Mouse (Mus musculus): ENCODE measurements at regions not wholly inside any gene's neighbourhood (a gene's known extent, or its start where the extent isn't known, plus 50 kb on each side); places are given as distances from the start of the nearest gene placed in this dataset.
A peak's percentile ranks its signal among the peaks of the same experiment; 100 is the strongest.

- H3K36me3 ChIP-seq (ENCODE audit: insufficient read depth, low read length) = no peaks in the 10 kb centered on the region
- no peak overlapping the region for H3K4me2 ChIP-seq (ENCODE audit: low read length)
- no peak for TF ChIP-seq CTCF (IDR thresholded peaks at IDR 0.05; ENCODE audit: low read depth)
- ATAC-seq (replicated peaks; ENCODE audit: low FRiP score, low read depth) = no peak
- DNase-seq (ENCODE audit: low spot score) = no peak
- H3K27ac ChIP-seq = no peak overlapping the region
- H3K4me3 ChIP-seq (replicated peaks; ENCODE audit: low read depth, low read length) = no peak overlapping the region
- WGBS = 66% methylated on average over 6 of the region's 6 CpGs
- H3K27me3 ChIP-seq (ENCODE audit: insufficient read depth, low read length) = no peaks in the 10 kb centered on the region
- no peaks in the 10 kb centered on the region for H3K4me1 ChIP-seq (replicated peaks; ENCODE audit: insufficient read depth, low read length)
- H3K9ac ChIP-seq (ENCODE audit: low read depth, low read length) = no peak overlapping the region
- H3K9me3 ChIP-seq (replicated peaks; ENCODE audit: low read length) = no peaks in the 10 kb centered on the region
Observed at GRCm38 (mm10) chr5:97602176-97602575, 145.4 kb upstream of the Gk2 start.

GRCm38 (mm10) chr5:97601384-97601783 lies 144.6 kb upstream of the Gk2 start:
- DNase-seq (ENCODE audit: low spot score) (peak; percentile 10), ATAC-seq (replicated peaks; ENCODE audit: low FRiP score, low read depth) (no peak)
- H3K9ac ChIP-seq (ENCODE audit: low read depth, low read length) = no peak overlapping the region
- WGBS = 44% methylated on average over 2 of the region's 2 CpGs
- H3K27ac ChIP-seq = no peak overlapping the region
- H3K4me1 ChIP-seq (replicated peaks; ENCODE audit: insufficient read depth, low read length) = no peaks in the 10 kb centered on the region
- H3K4me2 ChIP-seq (ENCODE audit: low read length) = no peak overlapping the region
- H3K36me3 ChIP-seq (ENCODE audit: insufficient read depth, low read length) = no peaks in the 10 kb centered on the region
- TF ChIP-seq CTCF (IDR thresholded peaks at IDR 0.05; ENCODE audit: low read depth) = no peak
- H3K9me3 ChIP-seq (replicated peaks; ENCODE audit: low read length) = no peaks in the 10 kb centered on the region
- no peak overlapping the region for H3K4me3 ChIP-seq (replicated peaks; ENCODE audit: low read depth, low read length)
- no peaks in the 10 kb centered on the region for H3K27me3 ChIP-seq (ENCODE audit: insufficient read depth, low read length)

GRCm38 (mm10) chr5:97598741-97599140 lies 141.9 kb upstream of the Gk2 start:
- peak; percentile 22; the same call in 1 of the 2 replicates for TF ChIP-seq CTCF (IDR thresholded peaks at IDR 0.05; ENCODE audit: low read depth)
- no peak for DNase-seq (ENCODE audit: low spot score)
- WGBS = 75% methylated on average over 9 of the region's 9 CpGs

GRCm38 (mm10) chr5:97595916-97596315 lies 139.1 kb upstream of the Gk2 start:
- WGBS = 88% methylated on average over 2 of the region's 2 CpGs
- no peak for ATAC-seq (replicated peaks; ENCODE audit: low FRiP score, low read depth)
- H3K27me3 ChIP-seq (ENCODE audit: insufficient read depth, low read length) = no peaks in the 10 kb centered on the region
- no peak for TF ChIP-seq CTCF (IDR thresholded peaks at IDR 0.05; ENCODE audit: low read depth)
- H3K4me1 ChIP-seq (replicated peaks; ENCODE audit: insufficient read depth, low read length) = no peaks in the 10 kb centered on the region
- no peak overlapping the region for H3K4me2 ChIP-seq (ENCODE audit: low read length)
- H3K4me3 ChIP-seq (replicated peaks; ENCODE audit: low read depth, low read length) = no peak overlapping the region
- DNase-seq (ENCODE audit: low spot score) = no peak
- H3K27ac ChIP-seq = no peak overlapping the region
- no peaks in the 10 kb centered on the region for H3K36me3 ChIP-seq (ENCODE audit: insufficient read depth, low read length)
- no peak overlapping the region for H3K9ac ChIP-seq (ENCODE audit: low read depth, low read length)
- H3K9me3 ChIP-seq (replicated peaks; ENCODE audit: low read length) = no peaks in the 10 kb centered on the region

More at GRCm38 (mm10) chr5:97598741-97599140, 141.9 kb upstream of the Gk2 start:
- Histone ChIP-seq H3K9ac (ENCODE audit: low read depth, low read length) (no peak overlapping the region), H3K27ac (no peak overlapping the region), H3K4me2 (ENCODE audit: low read length) (no peak overlapping the region), H3K4me1 (replicated peaks; ENCODE audit: insufficient read depth, low read length) (no peaks in the 10 kb centered on the region), H3K27me3 (ENCODE audit: insufficient read depth, low read length) (no peaks in the 10 kb centered on the region), H3K4me3 (replicated peaks; ENCODE audit: low read depth, low read length) (no peak overlapping the region), H3K9me3 (replicated peaks; ENCODE audit: low read length) (no peaks in the 10 kb centered on the region), H3K36me3 (ENCODE audit: insufficient read depth, low read length) (no peaks in the 10 kb centered on the region)
- no peak for ATAC-seq (replicated peaks; ENCODE audit: low FRiP score, low read depth)

GRCm38 (mm10) chr5:97594081-97594480 lies 137.3 kb upstream of the Gk2 start:
- DNase-seq (ENCODE audit: low spot score) (no peak), ATAC-seq (replicated peaks; ENCODE audit: low FRiP score, low read depth) (no peak)

GRCm38 (mm10) chr5:97582509-97582908 lies 125.7 kb upstream of the Gk2 start:
- no peak overlapping the region for H3K9ac ChIP-seq (ENCODE audit: low read depth, low read length)
- DNase-seq (ENCODE audit: low spot score) (no peak), ATAC-seq (replicated peaks; ENCODE audit: low FRiP score, low read depth) (no peak)
- no peaks in the 10 kb centered on the region for H3K36me3 ChIP-seq (ENCODE audit: insufficient read depth, low read length)
- H3K4me2 ChIP-seq (ENCODE audit: low read length) = no peak overlapping the region
- no peaks in the 10 kb centered on the region for H3K27me3 ChIP-seq (ENCODE audit: insufficient read depth, low read length)
- no peak for TF ChIP-seq CTCF (IDR thresholded peaks at IDR 0.05; ENCODE audit: low read depth)
- no peak overlapping the region for H3K4me3 ChIP-seq (replicated peaks; ENCODE audit: low read depth, low read length)
- H3K27ac ChIP-seq = no peak overlapping the region
- 60% methylated on average over 2 of the region's 2 CpGs for WGBS
- no peaks in the 10 kb centered on the region for H3K4me1 ChIP-seq (replicated peaks; ENCODE audit: insufficient read depth, low read length)
- no peaks in the 10 kb centered on the region for H3K9me3 ChIP-seq (replicated peaks; ENCODE audit: low read length)

More at GRCm38 (mm10) chr5:97594081-97594480, 137.3 kb upstream of the Gk2 start:
- H3K9ac ChIP-seq (ENCODE audit: low read depth, low read length) = no peak overlapping the region
- H3K9me3 ChIP-seq (replicated peaks; ENCODE audit: low read length) = no peaks in the 10 kb centered on the region
- no peak for TF ChIP-seq CTCF (IDR thresholded peaks at IDR 0.05; ENCODE audit: low read depth)
- H3K4me3 ChIP-seq (replicated peaks; ENCODE audit: low read depth, low read length) = no peak overlapping the region
- H3K36me3 ChIP-seq (ENCODE audit: insufficient read depth, low read length) = no peaks in the 10 kb centered on the region
- H3K4me2 ChIP-seq (ENCODE audit: low read length) = no peak overlapping the region
- H3K27me3 ChIP-seq (ENCODE audit: insufficient read depth, low read length) = no peaks in the 10 kb centered on the region
- H3K4me1 ChIP-seq (replicated peaks; ENCODE audit: insufficient read depth, low read length) = no peaks in the 10 kb centered on the region
- H3K27ac ChIP-seq = no peak overlapping the region
- WGBS = 64% methylated on average over 7 of the region's 7 CpGs

GRCm38 (mm10) chr5:97565486-97565885 lies 108.7 kb upstream of the Gk2 start:
- Histone ChIP-seq H3K27ac (no peak overlapping the region), H3K27me3 (ENCODE audit: insufficient read depth, low read length) (no peaks in the 10 kb centered on the region), H3K4me3 (replicated peaks; ENCODE audit: low read depth, low read length) (no peak overlapping the region), H3K36me3 (ENCODE audit: insufficient read depth, low read length) (no peaks in the 10 kb centered on the region), H3K4me2 (ENCODE audit: low read length) (no peak overlapping the region), H3K9me3 (replicated peaks; ENCODE audit: low read length) (no peaks in the 10 kb centered on the region), H3K9ac (ENCODE audit: low read depth, low read length) (no peak overlapping the region), H3K4me1 (replicated peaks; ENCODE audit: insufficient read depth, low read length) (no peaks in the 10 kb centered on the region)
- no peak for DNase-seq (ENCODE audit: low spot score)
- 70% methylated on average over 5 of the region's 5 CpGs for WGBS
- ATAC-seq (replicated peaks; ENCODE audit: low FRiP score, low read depth) = no peak
- no peak for TF ChIP-seq CTCF (IDR thresholded peaks at IDR 0.05; ENCODE audit: low read depth)

Measured in kidney, postnatal 0 days (tissue).